Mouse (Mus musculus) heart, embryonic 13.5 days (tissue): ENCODE data around the gene Sox1. TPM values are rescaled to one million over a fixed set of nuclear protein-coding genes. Genes with fewer than 3 reads are reported as not detected.

ENCODE experiments used
- ATAC-seq: fragments of 200-750 bp; cut with Nextera tagmentation; 2 replicates; pipeline ENCODE4 v1.8.0; 2017; ENCODE audit warnings: moderate TSS enrichment; ENCODE audit not compliant: insufficient number of reproducible peaks, low FRiP score, low TSS enrichment; ENCODE audit errors: extremely low read depth
- H3K27ac ChIP-seq: fragments of 300-500 bp; sonication (generic); replicated peaks from 2 replicates; pipeline ENCODE4 v1.5.1; 2015; ENCODE audit warnings: moderate library complexity, mild to moderate bottlenecking, inconsistent platforms
- H3K27me3 ChIP-seq: fragments of 300-500 bp; sonication (generic); replicated peaks from 2 replicates; pipeline ENCODE4 v1.6.1; 2015; ENCODE audit warnings: mild to moderate bottlenecking, inconsistent platforms
- H3K36me3 ChIP-seq: fragments of 300-500 bp; sonication (generic); 2 replicates; pipeline ENCODE4 v1.6.1; 2015; ENCODE audit warnings: mild to moderate bottlenecking, inconsistent platforms
- H3K4me1 ChIP-seq: fragments of 300-500 bp; sonication (generic); 2 replicates; pipeline ENCODE4 v1.6.1; 2015; ENCODE audit warnings: inconsistent platforms
- H3K4me2 ChIP-seq: fragments of 300-500 bp; sonication (generic); 2 replicates; pipeline ENCODE4 v1.6.1; 2015; ENCODE audit warnings: inconsistent platforms, mild to moderate bottlenecking, moderate library complexity
- H3K4me3 ChIP-seq: fragments of 300-500 bp; sonication (generic); 2 replicates; pipeline ENCODE4 v1.5.1; 2015; ENCODE audit warnings: moderate library complexity, mild to moderate bottlenecking, inconsistent platforms
- H3K9ac ChIP-seq: fragments of 300-500 bp; sonication (generic); 2 replicates; pipeline ENCODE4 v1.6.1; 2015; ENCODE audit warnings: inconsistent platforms, mild to moderate bottlenecking, moderate library complexity
- H3K9me3 ChIP-seq: fragments of 300-500 bp; sonication (generic); 2 replicates; pipeline ENCODE4 v1.6.1; 2016; ENCODE audit warnings: inconsistent platforms
- WGBS: fragments of 180-500 bp; shearing (Covaris S2); methylation state at CpG from one replicate; pipeline ENCODE4 v1.1.7; 2015; ENCODE audit warnings: mixed read lengths; 5-methylcytosine and 5-hydroxymethylcytosine counted together
- polyA plus RNA-seq: library from polyadenylated mRNA; unstranded; fragments of >200 nt; fragmentation: Nextera tagmentation; extraction: Ambion mirVana; gene quantifications from 2 replicates; pipeline ENCODE4 v1.2.1, GENCODE M21; 2015

The Sox1 gene
- polyA plus RNA-seq, 1 experiment from 2014 or later = not detected

DNA sequence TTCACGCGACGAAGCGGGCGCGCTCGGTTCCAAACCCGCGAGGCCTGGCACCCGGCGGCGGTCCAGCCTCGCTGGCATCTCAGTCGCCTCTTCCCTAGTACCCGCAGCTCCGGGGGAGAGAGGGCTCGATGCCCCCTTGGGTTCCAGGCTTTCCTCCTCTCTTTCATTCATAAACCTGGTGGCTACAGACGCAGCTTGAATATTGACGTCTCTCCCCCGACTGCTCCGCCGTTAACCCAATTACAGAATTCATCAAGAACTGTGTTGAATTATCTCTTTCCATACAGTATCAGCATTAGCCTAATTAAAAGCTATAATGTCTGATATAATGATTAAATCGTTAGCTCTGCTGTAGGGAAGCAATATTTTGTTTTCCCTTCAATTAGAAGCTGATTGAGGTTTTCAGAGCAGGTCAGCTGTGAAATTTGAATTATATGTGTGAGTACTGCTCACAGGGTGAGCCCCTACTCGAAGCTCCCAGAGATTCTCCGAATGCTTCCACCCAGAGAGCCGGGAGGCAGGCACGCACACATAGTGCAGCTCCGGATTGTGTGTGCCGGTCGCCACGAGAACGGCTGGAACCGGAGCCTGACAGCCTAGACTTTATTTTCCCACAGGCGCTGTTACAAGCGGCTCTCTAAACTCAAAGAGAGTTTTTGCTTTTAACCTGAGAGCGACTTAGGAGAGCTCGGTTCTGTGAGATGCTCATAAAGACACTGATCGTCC lies 4.3 kb upstream of the Sox1 start:
- Histone ChIP-seq H3K9ac (no peak overlapping the region), H3K4me3 (no peak overlapping the region), H3K4me1 (peaks cover 23% of the 10 kb centered on the region), H3K9me3 (no peaks in the 10 kb centered on the region), H3K27me3 (peaks cover 100% of the 10 kb centered on the region), H3K36me3 (no peaks in the 10 kb centered on the region), H3K27ac (no peak overlapping the region), H3K4me2 (no peak overlapping the region)
- ATAC-seq = no peak
- 3% methylated on average over 38 of the region's 38 CpGs for WGBS

- peaks cover 24% of the 10 kb centered on the region for H3K4me1 ChIP-seq
- no peak overlapping the region for H3K9ac ChIP-seq
- no peak overlapping the region for H3K27ac ChIP-seq
- H3K4me3 ChIP-seq = no peak overlapping the region
- no peak for ATAC-seq
- H3K36me3 ChIP-seq = no peaks in the 10 kb centered on the region
- under 1% methylated on average over 37 of the region's 37 CpGs for WGBS
- H3K27me3 ChIP-seq = peaks cover 100% of the 10 kb centered on the region
- H3K4me2 ChIP-seq = no peak overlapping the region
- H3K9me3 ChIP-seq = no peaks in the 10 kb centered on the region
Observed at GRCm38 (mm10) chr8:12391366-12392250, 3.5 kb upstream of the Sox1 start.

GRCm38 (mm10) chr8:12392801-12393200 lies 2.3 kb upstream of the Sox1 start:
- no peak overlapping the region for H3K27ac ChIP-seq
- no peak overlapping the region for H3K9ac ChIP-seq
- ATAC-seq = no peak
- peaks cover 27% of the 10 kb centered on the region for H3K4me1 ChIP-seq
- no peak overlapping the region for H3K4me2 ChIP-seq
- H3K4me3 ChIP-seq = no peak overlapping the region
- no peaks in the 10 kb centered on the region for H3K36me3 ChIP-seq
- WGBS = 16% methylated on average over 1 of the region's 1 CpGs
- H3K27me3 ChIP-seq = peaks cover 100% of the 10 kb centered on the region
- no peaks in the 10 kb centered on the region for H3K9me3 ChIP-seq

- peak overlapping the region; percentile 72 for H3K4me2 ChIP-seq
- H3K9ac ChIP-seq = no peak overlapping the region
- H3K36me3 ChIP-seq = no peaks in the 10 kb centered on the region
- peaks cover 27% of the 10 kb centered on the region for H3K4me1 ChIP-seq
- H3K9me3 ChIP-seq = no peaks in the 10 kb centered on the region
- H3K4me3 ChIP-seq = peak overlapping the region; percentile 53
- ATAC-seq = no peak
- peaks cover 99% of the 10 kb centered on the region for H3K27me3 ChIP-seq
- 2% methylated on average over 22 of the region's 22 CpGs for WGBS
- no peak overlapping the region for H3K27ac ChIP-seq
Observed at GRCm38 (mm10) chr8:12394385-12395000, 602 bp upstream of the Sox1 start.

- under 1% methylated on average over 117 of the region's 118 CpGs for WGBS
- Histone ChIP-seq H3K4me1 (peaks cover 36% of the 10 kb centered on the region), H3K36me3 (no peaks in the 10 kb centered on the region), H3K4me2 (peak overlapping the region; percentile 59), H3K27ac (no peak overlapping the region), H3K9me3 (no peaks in the 10 kb centered on the region), H3K9ac (no peak overlapping the region), H3K27me3 (peaks cover 99% of the 10 kb centered on the region), H3K4me3 (peak overlapping the region; percentile 46)
- ATAC-seq = no peak
Observed at GRCm38 (mm10) chr8:12396501-12397345, 1.6 kb downstream of the Sox1 start.

DNA sequence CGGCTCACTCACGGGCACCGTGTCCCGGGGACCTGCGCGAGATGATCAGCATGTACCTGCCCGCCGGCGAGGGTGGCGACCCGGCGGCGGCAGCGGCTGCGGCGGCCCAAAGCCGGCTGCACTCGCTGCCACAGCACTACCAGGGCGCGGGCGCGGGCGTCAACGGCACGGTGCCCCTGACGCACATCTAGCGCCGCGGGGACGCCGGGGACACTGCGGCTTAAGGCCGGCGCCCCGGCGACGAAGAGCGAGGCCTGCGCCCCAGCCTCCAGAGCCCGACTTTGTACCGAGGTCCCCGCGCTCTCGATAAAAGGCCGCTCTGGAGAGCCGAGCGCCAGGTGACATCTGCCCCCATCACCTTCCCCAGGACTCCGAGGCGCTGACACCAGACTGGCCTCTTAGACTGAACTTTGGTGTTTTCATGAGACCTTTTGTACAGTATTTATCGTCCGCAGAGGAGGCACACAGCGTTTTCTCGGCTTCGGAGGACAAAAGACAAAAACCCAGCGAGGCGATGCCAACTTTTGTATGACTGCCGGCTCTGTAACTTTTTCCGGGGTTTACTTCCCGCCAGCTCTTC lies 2.3 kb downstream of the Sox1 start:
- Histone ChIP-seq H3K27me3 (peaks cover 99% of the 10 kb centered on the region), H3K9ac (no peak overlapping the region), H3K4me2 (peak overlapping the region; percentile 59), H3K27ac (no peak overlapping the region), H3K4me1 (peaks cover 36% of the 10 kb centered on the region), H3K36me3 (no peaks in the 10 kb centered on the region), H3K4me3 (peak overlapping the region; percentile 46), H3K9me3 (no peaks in the 10 kb centered on the region)
- ATAC-seq = no peak
- under 1% methylated on average over 59 of the region's 59 CpGs for WGBS

- Histone ChIP-seq H3K9ac (no peak overlapping the region), H3K4me1 (peaks cover 36% of the 10 kb centered on the region), H3K27me3 (peaks cover 99% of the 10 kb centered on the region), H3K4me3 (no peak overlapping the region), H3K4me2 (no peak overlapping the region), H3K27ac (no peak overlapping the region), H3K36me3 (no peaks in the 10 kb centered on the region), H3K9me3 (no peaks in the 10 kb centered on the region)
- no peak for ATAC-seq
- 3% methylated on average over 21 of the region's 21 CpGs for WGBS
Observed at GRCm38 (mm10) chr8:12398011-12398945, 3.2 kb downstream of the Sox1 start.

DNA sequence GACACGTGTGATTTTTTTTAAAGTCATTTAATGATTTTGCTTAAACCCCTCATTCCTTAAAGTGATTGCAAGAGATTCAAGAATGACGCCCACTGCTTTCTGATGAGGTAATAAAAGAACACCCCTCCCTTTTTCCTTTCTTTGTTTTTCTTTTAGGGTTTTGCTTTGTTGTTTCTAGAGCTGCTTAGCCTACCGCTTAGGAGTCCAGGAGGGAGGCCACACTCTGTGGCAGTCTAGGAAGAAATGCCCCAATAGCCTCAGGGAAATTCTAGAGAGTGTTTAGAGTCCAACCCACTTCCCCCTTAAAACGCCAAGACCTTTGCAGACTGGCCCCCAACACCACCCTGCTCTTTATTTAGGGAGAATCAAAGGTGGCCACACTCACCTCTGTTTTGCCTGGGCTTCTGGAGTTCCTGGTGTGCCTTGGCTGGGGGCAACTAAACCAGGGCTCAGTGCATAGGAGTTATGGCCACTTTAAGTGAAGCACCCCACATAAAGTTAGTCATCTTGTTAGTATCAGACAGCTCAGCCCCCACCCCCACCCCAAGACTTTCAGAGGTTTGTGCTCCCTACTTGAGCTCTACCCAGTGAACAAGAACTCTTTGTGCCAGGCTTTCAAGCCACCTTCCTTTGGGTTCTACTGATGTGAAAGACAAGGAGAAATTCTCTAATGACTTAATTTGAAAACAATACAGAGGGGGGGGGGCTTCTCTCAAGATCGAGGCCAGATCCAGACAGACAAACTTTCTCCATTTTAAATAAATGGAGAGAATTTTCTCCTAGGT lies 4.5 kb downstream of the Sox1 start:
- no peak overlapping the region for H3K4me2 ChIP-seq
- ATAC-seq = no peak
- WGBS = 2% methylated on average over 5 of the region's 5 CpGs

GRCm38 (mm10) chr8:12400611-12401390 lies 5.7 kb downstream of the Sox1 start:
- Histone ChIP-seq H3K4me3 (0 out of 2 replicates have a peak overlapping the region, but pooled peaks have one; percentile 5), H3K27ac (no peak overlapping the region), H3K36me3 (no peaks in the 10 kb centered on the region), H3K4me2 (no peak overlapping the region), H3K9ac (no peak overlapping the region), H3K9me3 (no peaks in the 10 kb centered on the region), H3K27me3 (peaks cover 98% of the 10 kb centered on the region), H3K4me1 (peaks cover 23% of the 10 kb centered on the region)
- ATAC-seq = no peak
- 2% methylated on average over 40 of the region's 44 CpGs for WGBS

More for the DNA sequence above, 4.5 kb downstream of the Sox1 start:
- Histone ChIP-seq H3K36me3 (no peaks in the 10 kb centered on the region), H3K4me3 (no peak overlapping the region), H3K27ac (no peak overlapping the region), H3K9me3 (no peaks in the 10 kb centered on the region), H3K27me3 (peaks cover 99% of the 10 kb centered on the region), H3K9ac (no peak overlapping the region), H3K4me1 (peaks cover 35% of the 10 kb centered on the region)
